Comparison of ENCODE assay signal across 7 mouse cellular contexts in the genomic region with DNA sequence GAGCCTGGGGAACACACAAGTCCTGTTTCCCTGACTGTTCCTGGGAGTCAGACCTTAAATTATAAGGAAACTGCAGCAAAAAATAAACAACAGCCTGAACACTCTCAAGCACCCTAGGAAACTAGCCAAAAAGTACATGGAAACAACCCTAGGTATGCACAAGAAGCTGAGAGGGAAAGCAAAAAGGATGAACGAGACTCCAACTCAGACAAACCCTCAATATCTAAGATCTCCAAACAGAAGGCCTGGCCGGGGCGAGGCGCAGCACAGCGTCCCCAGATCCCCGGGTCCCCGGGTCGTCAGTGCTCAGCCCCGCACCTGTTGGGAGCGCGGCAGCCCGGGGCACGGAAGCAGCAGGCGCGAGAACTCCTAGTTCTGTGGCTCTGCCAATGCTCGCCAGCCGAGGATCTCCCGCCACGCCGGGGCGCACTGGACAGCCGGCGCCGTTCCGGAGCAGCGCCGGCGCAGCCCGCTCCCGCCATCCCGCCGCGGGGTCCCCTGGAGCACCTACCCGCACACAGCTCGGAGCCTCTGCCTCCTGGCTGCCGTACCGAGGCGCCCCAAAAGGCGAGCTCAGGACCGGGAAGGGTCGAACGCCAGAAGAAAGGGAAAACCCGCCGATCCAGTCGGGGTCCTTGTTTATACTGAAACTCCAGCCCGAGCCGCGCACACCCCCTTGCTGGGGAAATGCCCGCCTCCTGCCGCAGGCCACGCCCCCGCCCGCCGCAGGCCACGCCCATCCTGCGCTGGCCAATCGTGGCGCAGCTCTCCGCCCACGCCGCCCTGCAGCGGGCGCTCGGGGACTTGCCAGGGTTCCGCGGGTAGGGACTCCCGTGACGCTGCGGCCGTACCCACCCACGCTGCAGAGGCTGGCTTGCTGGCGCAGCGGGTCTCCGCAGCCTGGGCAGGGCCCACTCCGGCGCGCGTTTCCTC.
DNase-seq lines count a peak whose midpoint lies in the region; ATAC-seq and TF ChIP-seq lines count a peak whose summit lies in the region.

No protein-coding gene starts in this region.

- H3K4me1 ChIP-seq in embryonic facial prominence, embryonic 12.5 days = peaks cover 11% of the 10 kb centered on the region
- peaks cover 3% of the 10 kb centered on the region; the same call in 1 of the 2 replicates for H3K4me1 ChIP-seq in kidney, adult 2 months (ENCODE audit: control insufficient read depth, insufficient read depth, low read length)
- peaks cover 10% of the 10 kb centered on the region for H3K4me1 ChIP-seq in limb, embryonic 11.5 days (ENCODE audit: control insufficient read depth, insufficient read depth, low read length)
- peaks cover 32% of the 10 kb centered on the region for H3K4me1 ChIP-seq in midbrain, embryonic 13.5 days (replicated peaks)
- H3K4me1 ChIP-seq in small intestine, adult 2 months (ENCODE audit: control insufficient read depth, insufficient read depth, insufficient read length, low read length) = peaks cover 3% of the 10 kb centered on the region; the same call in 1 of the 2 replicates

- peak overlapping the region; percentile 75 for H3K4me3 ChIP-seq in embryonic facial prominence, embryonic 12.5 days
- peak overlapping the region; percentile 83 for H3K4me3 ChIP-seq in kidney, adult 2 months (ENCODE audit: insufficient read depth, low read depth, low read length)
- H3K4me3 ChIP-seq in limb, embryonic 11.5 days (ENCODE audit: low read depth, low read length) = peak overlapping the region; percentile 83
- peak overlapping the region; percentile 73 for H3K4me3 ChIP-seq in midbrain, embryonic 13.5 days (replicated peaks)
- peak overlapping the region; percentile 89 for H3K4me3 ChIP-seq in small intestine, adult 2 months (ENCODE audit: low read depth, low read length)

- no peaks in the 10 kb centered on the region for H3K9me3 ChIP-seq in embryonic facial prominence, embryonic 12.5 days
- H3K9me3 ChIP-seq in limb, embryonic 11.5 days (ENCODE audit: control insufficient read depth, low read length) = no peaks in the 10 kb centered on the region
- no peaks in the 10 kb centered on the region for H3K9me3 ChIP-seq in midbrain, embryonic 13.5 days

- H3K9ac ChIP-seq in embryonic facial prominence, embryonic 12.5 days = peak overlapping the region; percentile 68
- H3K9ac ChIP-seq in limb, embryonic 11.5 days (ENCODE audit: low read length) = peak overlapping the region; percentile 90
- H3K9ac ChIP-seq in midbrain, embryonic 13.5 days (replicated peaks) = peak overlapping the region; percentile 82

- peak; percentile 55 for TF ChIP-seq POLR2A in kidney, adult 2 months (IDR thresholded peaks at IDR 0.05; ENCODE audit: low read depth, low read length)
- TF ChIP-seq POLR2A in small intestine, adult 2 months (IDR thresholded peaks at IDR 0.05; ENCODE audit: low read depth, low read length) = peak; percentile 74; the same call in 1 of the 2 replicates

- peak; percentile 85 for ATAC-seq in embryonic facial prominence, embryonic 12.5 days (ENCODE audit: insufficient number of reproducible peaks, insufficient read depth, low FRiP score, low TSS enrichment)
- peak; percentile 91 for ATAC-seq in limb, embryonic 11.5 days (ENCODE audit: insufficient number of reproducible peaks, low FRiP score, low TSS enrichment, low read depth)
- peak; percentile 93 for ATAC-seq in midbrain, embryonic 13.5 days

- no peaks in the 10 kb centered on the region for H3K36me3 ChIP-seq in embryonic facial prominence, embryonic 12.5 days
- H3K36me3 ChIP-seq in kidney, adult 2 months (ENCODE audit: control insufficient read depth, insufficient read depth, low read length) = no peaks in the 10 kb centered on the region
- no peaks in the 10 kb centered on the region for H3K36me3 ChIP-seq in limb, embryonic 11.5 days (ENCODE audit: control insufficient read depth, insufficient read depth, low read length)
- H3K36me3 ChIP-seq in midbrain, embryonic 13.5 days = no peaks in the 10 kb centered on the region
- no peaks in the 10 kb centered on the region for H3K36me3 ChIP-seq in small intestine, adult 2 months (ENCODE audit: control insufficient read depth, insufficient read depth, low read length)

- 0 out of 2 replicates have a peak overlapping the region, but pooled peaks have one; percentile 41 for H3K27ac ChIP-seq in embryonic facial prominence, embryonic 12.5 days
- H3K27ac ChIP-seq in kidney, adult 2 months (ENCODE audit: insufficient read depth, low read depth, low read length) = peak overlapping the region; percentile 61
- H3K27ac ChIP-seq in limb, embryonic 11.5 days (replicated peaks; ENCODE audit: low read depth, low read length) = peak overlapping the region; percentile 68; the same call in 1 of the 2 replicates
- H3K27ac ChIP-seq in midbrain, embryonic 13.5 days = peak overlapping the region; percentile 77
- peak overlapping the region; percentile 23 for H3K27ac ChIP-seq in small intestine, adult 2 months (ENCODE audit: insufficient read depth, low read depth, low read length)

- peak; percentile 97 for DNase-seq in adrenal gland, postnatal 36 days
- DNase-seq in heart, adult 18-20 months = peak; percentile 97
- peak; percentile 97 for DNase-seq in kidney, adult 2 months
- DNase-seq in limb, embryonic 11.5 days (ENCODE audit: low spot score) = peak; percentile 96

- no peak for TF ChIP-seq CTCF in kidney, adult 2 months (conservative IDR thresholded peaks at IDR 0.05; ENCODE audit: insufficient read depth, insufficient read length, low read depth, low read length)
- TF ChIP-seq CTCF in small intestine, adult 2 months (IDR thresholded peaks at IDR 0.05; ENCODE audit: extremely low read depth, insufficient read length, insufficient replicate concordance, low read depth, low read length) = no peak

- peak overlapping the region; percentile 86 for H3K4me2 ChIP-seq in embryonic facial prominence, embryonic 12.5 days (replicated peaks)
- peak overlapping the region; percentile 75 for H3K4me2 ChIP-seq in limb, embryonic 11.5 days (ENCODE audit: low read depth, severe bottlenecking)
- peak overlapping the region; percentile 85 for H3K4me2 ChIP-seq in midbrain, embryonic 13.5 days (replicated peaks)

- no peaks in the 10 kb centered on the region for H3K27me3 ChIP-seq in embryonic facial prominence, embryonic 12.5 days
- no peaks in the 10 kb centered on the region for H3K27me3 ChIP-seq in kidney, adult 2 months (replicated peaks; ENCODE audit: control insufficient read depth, insufficient read depth, low read length)
- H3K27me3 ChIP-seq in limb, embryonic 11.5 days (ENCODE audit: control insufficient read depth, insufficient read depth, low read length) = no peaks in the 10 kb centered on the region
- peaks cover 16% of the 10 kb centered on the region; the same call in 1 of the 2 replicates for H3K27me3 ChIP-seq in midbrain, embryonic 13.5 days
- no peaks in the 10 kb centered on the region for H3K27me3 ChIP-seq in small intestine, adult 2 months (ENCODE audit: control insufficient read depth, insufficient read depth, low read length)

- under 1% methylated on average over 78 of the region's 78 CpGs for WGBS in embryonic facial prominence, embryonic 12.5 days
- WGBS in kidney, adult 2 months = under 1% methylated on average over 77 of the region's 78 CpGs
- WGBS in limb, embryonic 11.5 days = under 1% methylated on average over 70 of the region's 78 CpGs
- WGBS in midbrain, embryonic 13.5 days = under 1% methylated on average over 68 of the region's 78 CpGs
- WGBS in small intestine, adult 2 months = under 1% methylated on average over 78 of the region's 78 CpGs

Comparison
In these comparisons a context has a peak if more than half of its experiments do, and no peak if none do; other contexts are left out.
1. Peak in every context shown above with its lines: DNase-seq, ATAC-seq, H3K4me3 ChIP-seq and H3K27ac ChIP-seq.
2. H3K27ac ChIP-seq: peak in every context shown above with its lines; median percentile 77 in midbrain, embryonic 13.5 days; 68 in limb, embryonic 11.5 days; 61 in kidney, adult 2 months; 41 in embryonic facial prominence, embryonic 12.5 days; 23 in small intestine, adult 2 months.